14 mouse cellular contexts compared by ENCODE assay signal in the genomic region with DNA sequence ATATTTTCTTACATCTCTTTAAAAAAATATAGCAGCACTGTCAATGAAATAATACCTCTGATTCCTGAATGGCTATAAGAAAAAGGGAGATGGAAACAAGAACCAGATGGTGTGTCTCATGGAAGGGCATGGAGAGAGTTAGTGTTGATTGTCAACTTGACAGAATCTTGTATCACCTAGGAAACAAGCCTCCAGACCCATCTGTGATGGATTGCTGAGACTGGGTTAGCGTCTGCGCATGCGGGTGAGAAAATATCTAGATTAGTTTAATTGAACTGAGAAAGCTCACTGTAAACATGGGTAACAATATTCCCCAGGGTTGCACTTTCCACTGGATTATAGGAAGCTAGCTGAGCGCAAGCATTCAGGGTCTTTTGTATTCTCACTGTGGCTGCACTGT.
DNase-seq lines count a peak whose midpoint lies in the region; ATAC-seq lines count a peak whose summit lies in the region.
"Had no signal": no experiment of that assay in that cellular context is flagged by ENCODE, and none has a peak within 500 bp of the region (broad histone marks: within the 10 kb centered on the region; RNA-seq: fewer than 3 reads in every experiment).

No protein-coding gene starts in this region.

- no peak for ATAC-seq in midbrain, embryonic 14.5 days (ENCODE audit: low FRiP score, low TSS enrichment)
- no peak for ATAC-seq in midbrain, embryonic 15.5 days (replicated peaks)
- ATAC-seq in monocyte, adult 5-6 weeks (replicated peaks; ENCODE audit: insufficient number of reproducible peaks, low FRiP score, low TSS enrichment, poor library complexity, severe bottlenecking) = no peak
- ATAC-seq: inflammation-experienced regulatory T-cells, adult 6 months had no signal

- no peaks in the 10 kb centered on the region for H3K27me3 ChIP-seq in midbrain, embryonic 14.5 days (ENCODE audit: control insufficient read depth, insufficient read depth, low read length)
- H3K27me3 ChIP-seq in midbrain, embryonic 15.5 days (replicated peaks) = no peaks in the 10 kb centered on the region

- H3K27ac ChIP-seq in midbrain, embryonic 14.5 days (replicated peaks; ENCODE audit: low read depth, low read length) = no peak overlapping the region
- H3K27ac ChIP-seq in midbrain, embryonic 15.5 days = no peak overlapping the region
- H3K27ac ChIP-seq: heart, adult 2 months; macrophage had no signal

- peak; percentile 25 to 35 for DNase-seq in cerebellum, postnatal 10 days
- DNase-seq in cerebellum, postnatal 36 days = no peak
- DNase-seq in midbrain, embryonic 14.5 days = peak; percentile 16
- peak; percentile 68 to 75 for DNase-seq in layer of hippocampus, postnatal 36 days
- DNase-seq in telencephalon, adult 2 months (ENCODE audit: low read depth, low spot score) = peak; percentile 68
- no peak for DNase-seq in gastrocnemius, postnatal 25 days
- DNase-seq: adrenal gland, postnatal 10 days; heart, adult 2 months; kidney, postnatal 14 days; lung, adult 18-20 months had no signal

- no peaks in the 10 kb centered on the region for H3K4me1 ChIP-seq in midbrain, embryonic 14.5 days (ENCODE audit: control insufficient read depth, insufficient read depth, low read length)
- no peaks in the 10 kb centered on the region for H3K4me1 ChIP-seq in midbrain, embryonic 15.5 days

- H3K36me3 ChIP-seq in midbrain, embryonic 14.5 days (ENCODE audit: control insufficient read depth, insufficient read depth, low read length) = 0 out of 2 replicates have a peak, but pooled peaks cover 3% of the 10 kb centered on the region
- no peaks in the 10 kb centered on the region for H3K36me3 ChIP-seq in midbrain, embryonic 15.5 days (replicated peaks)

- no peak overlapping the region for H3K4me2 ChIP-seq in midbrain, embryonic 14.5 days (ENCODE audit: low read length)
- no peak overlapping the region for H3K4me2 ChIP-seq in midbrain, embryonic 15.5 days

- H3K4me3 ChIP-seq in midbrain, embryonic 14.5 days (replicated peaks; ENCODE audit: low read depth, low read length) = no peak overlapping the region
- no peak overlapping the region for H3K4me3 ChIP-seq in midbrain, embryonic 15.5 days
- H3K4me3 ChIP-seq: heart, adult 2 months had no signal

- 82% methylated on average over 4 of the region's 4 CpGs for WGBS in midbrain, embryonic 14.5 days
- 63% methylated on average over 4 of the region's 4 CpGs for WGBS in midbrain, embryonic 15.5 days

- H3K9ac ChIP-seq in midbrain, embryonic 14.5 days (replicated peaks; ENCODE audit: low read length) = no peak overlapping the region
- no peak overlapping the region for H3K9ac ChIP-seq in midbrain, embryonic 15.5 days

- no peaks in the 10 kb centered on the region for H3K9me3 ChIP-seq in midbrain, embryonic 14.5 days (ENCODE audit: control insufficient read depth, low read length)
- no peaks in the 10 kb centered on the region for H3K9me3 ChIP-seq in midbrain, embryonic 15.5 days

Comparison
In these comparisons a context has a peak if more than half of its experiments do, and no peak if none do; other contexts are left out.
1. DNase-seq: peak in cerebellum, postnatal 10 days (2 of 2), midbrain, embryonic 14.5 days (single experiment), layer of hippocampus, postnatal 36 days (2 of 2) and telencephalon, adult 2 months (single experiment); none in cerebellum, postnatal 36 days (0 of 2) and gastrocnemius, postnatal 25 days (single experiment).